Mouse (Mus musculus) right cerebral cortex, postnatal 14 days (tissue): ENCODE measurements around the gene Lrrc29.
A peak's percentile ranks its signal among the peaks of the same experiment; 100 is the strongest.

Experiments used
- DNase-seq: peaks from one replicate; pipeline ENCODE4 v3.0.0; 2022

Lrrc29 gene

DNA sequence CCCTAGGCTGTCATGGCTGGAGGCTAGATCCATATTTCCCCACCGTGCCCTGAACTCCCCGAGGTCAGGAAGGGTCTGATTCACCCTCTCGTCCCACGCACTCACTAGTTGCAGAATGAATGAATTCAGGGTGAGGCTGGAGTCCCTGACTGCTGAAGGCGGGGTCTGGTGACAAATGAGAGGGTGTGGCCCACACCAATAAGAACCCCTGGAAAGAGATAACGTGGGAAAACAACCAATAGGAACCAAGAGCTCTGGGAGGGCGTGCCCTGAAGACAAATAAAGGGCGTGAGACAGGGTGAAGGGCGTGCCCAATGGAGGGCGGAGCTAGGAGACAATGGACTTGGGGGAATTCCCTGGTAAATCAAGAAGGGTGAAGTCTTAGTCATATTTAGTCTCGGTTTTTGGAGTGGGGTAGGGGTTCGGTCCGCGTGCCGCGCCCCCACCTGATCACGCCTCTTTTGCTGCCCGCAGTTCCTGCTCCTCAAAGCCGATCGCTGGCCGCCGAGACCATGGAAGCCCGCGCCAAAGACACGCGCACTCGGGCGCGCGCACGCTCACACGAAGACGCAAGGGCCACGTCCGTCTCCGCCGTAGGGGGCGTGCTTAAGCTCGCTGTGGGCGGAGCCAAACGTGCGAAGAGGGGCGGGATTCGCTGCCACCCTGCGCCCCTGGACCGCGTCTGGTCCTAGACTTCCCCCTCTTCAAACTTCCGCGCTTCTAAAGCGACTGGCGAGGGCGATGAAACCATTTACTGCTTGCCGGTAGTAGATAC lies 36.9 kb downstream of the Lrrc29 start:
- peak; percentile 96 for DNase-seq

DNA sequence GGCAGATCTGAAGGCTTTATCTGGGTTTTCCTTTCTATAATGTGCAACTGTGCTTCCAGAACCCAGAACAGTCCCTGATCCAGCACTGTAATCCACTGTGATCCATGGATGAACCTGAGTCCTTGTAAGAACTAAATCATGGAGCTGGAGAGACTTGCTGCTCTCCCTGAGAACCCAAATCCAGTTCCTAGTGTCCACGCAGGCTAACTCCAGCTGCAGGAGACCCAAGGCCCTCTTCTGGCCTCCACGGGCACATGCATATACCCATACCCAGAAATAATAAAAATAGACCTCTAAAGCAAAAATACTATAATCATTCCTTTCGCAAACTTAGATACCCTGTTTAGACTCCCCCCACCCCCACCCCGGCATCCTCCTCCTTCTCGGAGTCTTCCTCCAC lies 37.8 kb downstream of the Lrrc29 start:
- peak; percentile 3 for DNase-seq

DNA sequence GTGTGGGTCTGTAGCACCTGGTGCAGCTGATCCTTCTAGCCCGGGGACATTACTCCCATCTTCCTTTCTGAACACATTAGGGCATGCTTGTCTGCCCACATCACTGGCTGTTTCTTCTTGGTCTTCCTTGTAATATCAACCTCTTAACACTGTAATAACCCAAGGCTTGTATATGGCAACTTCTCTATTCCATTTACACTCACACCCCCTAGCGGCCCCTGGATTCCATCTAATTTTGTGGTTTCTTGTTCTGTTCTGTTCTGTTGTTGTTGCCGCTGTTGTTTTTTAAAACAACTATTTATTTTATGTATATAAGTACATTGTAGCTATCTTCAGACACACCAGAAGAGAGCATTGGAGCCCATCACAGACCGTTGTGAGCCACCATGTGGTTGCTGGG lies 39.2 kb downstream of the Lrrc29 start:
- peak; percentile 3 for DNase-seq

DNA sequence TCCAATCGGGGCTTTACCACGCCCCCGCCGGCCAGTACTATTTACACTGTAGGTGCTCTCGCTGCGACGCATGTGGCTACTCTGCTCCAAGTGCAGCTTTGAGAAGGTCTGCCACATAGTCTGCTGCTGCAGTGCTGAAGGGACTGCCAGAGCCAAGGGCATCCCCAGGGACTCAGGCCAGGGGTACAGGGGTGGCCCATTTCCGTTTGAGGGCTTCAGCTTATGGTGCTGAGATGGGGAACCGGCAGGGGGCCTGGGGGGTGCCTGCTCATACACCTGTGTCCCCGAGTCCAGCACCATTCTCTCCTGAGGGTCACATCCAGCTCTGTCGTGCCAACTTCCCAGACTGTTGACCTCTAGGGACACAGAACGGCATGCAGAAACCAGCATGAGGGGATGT lies 40.6 kb downstream of the Lrrc29 start:
- DNase-seq = peak; percentile 4

DNA sequence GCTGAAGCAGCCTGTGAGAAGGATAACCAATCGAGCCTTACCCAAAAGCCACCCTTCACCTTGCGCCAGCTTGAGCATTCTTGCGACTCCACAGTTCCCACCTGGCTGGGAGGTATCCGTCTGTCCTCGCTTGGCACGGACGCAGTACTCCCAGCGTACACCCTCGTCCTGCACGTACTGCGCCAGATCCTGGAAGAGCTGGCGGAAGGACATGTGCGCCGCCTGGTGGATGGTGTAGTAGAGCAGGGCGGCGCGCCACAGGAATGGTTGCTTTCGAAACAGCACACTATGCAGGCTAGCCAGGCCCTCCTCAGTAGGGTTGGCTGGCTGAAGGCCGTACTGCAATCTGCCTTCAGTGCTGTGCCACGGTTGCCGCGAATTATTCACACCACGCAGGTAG lies 43.0 kb downstream of the Lrrc29 start:
- DNase-seq = peak; percentile 49

DNA sequence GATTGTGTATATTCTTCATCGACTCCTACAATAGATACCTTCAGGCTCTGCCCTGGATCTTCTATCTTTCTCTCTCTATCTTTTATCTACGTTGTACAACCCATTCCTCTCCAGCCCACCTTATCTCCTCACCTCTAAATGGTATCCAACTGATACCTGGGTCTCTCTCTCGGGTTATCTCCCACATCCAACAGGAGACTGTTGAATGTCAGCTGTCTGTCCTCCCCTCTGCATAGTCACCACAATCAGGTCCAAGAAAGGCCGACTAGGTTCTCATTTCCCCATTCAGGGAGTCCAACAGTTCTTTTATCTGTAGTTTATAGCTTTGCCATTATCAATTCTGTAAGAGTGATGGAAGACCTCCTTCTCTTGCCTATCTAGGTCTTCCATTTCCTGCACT lies 43.8 kb downstream of the Lrrc29 start:
- DNase-seq = no peak

DNA sequence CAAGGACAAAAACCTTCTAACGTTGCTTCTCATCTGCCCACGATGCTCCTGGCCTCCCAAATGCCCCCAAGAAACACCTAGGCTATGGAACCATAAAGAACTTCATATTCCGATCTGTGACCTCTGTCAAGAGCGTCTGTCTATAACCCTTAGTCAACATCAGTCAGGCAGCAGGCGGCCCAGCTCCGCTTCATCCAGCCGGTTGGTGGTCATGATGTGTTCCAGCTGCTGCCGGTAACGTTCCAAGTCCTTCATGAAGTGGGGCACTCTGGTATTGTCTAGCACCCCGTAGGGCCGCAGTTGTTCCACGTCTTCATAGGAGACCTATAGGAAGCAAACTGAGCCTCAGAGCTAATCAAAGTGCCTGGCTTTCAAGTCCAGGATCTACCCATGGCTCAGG lies 44.3 kb downstream of the Lrrc29 start:
- DNase-seq = peak; percentile 5

DNA sequence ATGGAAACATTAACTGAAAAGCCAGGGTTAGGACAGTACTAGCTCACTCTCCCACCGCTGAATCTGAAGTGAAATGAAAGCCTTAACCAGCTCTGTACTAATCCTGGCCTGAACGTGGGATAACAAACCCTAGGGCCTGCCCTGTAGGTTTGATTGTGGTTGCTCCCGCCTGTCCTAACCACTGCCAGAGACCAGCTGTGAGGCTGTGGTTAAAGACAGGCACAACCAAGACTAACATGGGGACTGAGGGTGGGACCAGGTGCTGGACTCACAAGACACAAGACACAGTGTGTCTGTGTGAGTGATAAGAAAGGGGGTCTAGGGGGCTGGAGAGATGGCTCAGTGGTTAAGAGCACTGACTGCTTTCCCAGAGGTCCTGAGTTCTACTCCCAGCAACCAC lies 45.5 kb downstream of the Lrrc29 start:
- peak; percentile 2 for DNase-seq

DNA sequence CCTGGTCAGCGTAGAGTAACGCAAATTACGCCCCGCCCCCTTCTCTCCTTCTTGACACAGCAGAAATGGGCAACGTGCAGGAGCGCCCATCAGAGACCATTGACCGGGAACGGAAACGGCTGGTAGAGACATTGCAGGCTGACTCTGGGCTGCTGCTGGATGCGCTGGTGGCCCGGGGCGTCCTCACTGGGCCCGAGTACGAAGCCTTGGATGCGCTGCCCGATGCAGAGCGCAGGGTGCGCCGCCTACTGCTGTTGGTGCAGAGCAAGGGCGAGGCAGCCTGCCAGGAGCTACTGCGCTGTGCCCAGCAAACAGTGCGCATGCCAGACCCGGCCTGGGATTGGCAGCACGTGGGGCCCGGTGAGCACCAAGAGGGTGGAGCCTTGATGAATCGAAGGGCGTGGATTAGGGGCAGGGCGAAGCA lies 47.2 kb downstream of the Lrrc29 start:
- peak; percentile 81 for DNase-seq

DNA sequence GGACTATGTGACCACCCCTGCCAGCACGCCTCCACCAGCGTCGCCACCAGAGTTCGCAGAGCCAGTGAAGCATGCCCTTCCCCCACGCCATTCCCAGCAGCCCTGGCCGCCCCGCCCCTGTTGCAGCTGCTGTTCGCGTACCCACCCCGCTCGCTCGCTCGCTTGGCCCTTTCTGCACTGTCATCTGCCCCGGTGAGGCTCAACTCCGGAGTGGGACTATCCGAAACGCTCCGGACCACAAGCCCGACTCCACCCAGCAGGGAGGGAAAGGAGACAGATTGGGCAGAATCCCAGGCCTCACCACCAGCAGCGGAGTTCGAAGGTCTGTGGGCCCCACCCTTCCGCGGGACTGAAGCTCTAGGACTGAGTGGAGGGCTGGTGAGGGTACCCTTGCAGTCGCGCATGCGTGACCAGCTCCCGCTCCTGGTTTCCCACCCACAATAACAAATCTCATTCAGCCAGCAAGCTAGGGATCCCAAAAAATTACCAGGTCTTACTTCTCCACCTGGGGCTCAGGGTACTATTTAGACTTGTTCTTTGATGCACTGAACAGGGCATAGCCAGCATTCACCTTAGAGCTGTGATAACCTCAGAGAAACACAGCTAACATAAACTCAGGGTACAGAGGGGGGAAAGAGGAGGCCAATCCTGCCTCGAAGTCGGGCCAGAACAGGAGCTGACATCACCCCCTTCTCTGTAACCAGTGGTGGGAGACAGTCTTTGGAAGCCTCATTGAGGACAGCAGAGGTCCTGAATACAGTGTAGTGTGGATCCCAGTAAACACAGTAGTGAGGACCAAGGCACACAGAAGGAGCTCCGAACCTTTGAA lies 49.6 kb downstream of the Lrrc29 start:
- DNase-seq = peak; percentile 67

DNA sequence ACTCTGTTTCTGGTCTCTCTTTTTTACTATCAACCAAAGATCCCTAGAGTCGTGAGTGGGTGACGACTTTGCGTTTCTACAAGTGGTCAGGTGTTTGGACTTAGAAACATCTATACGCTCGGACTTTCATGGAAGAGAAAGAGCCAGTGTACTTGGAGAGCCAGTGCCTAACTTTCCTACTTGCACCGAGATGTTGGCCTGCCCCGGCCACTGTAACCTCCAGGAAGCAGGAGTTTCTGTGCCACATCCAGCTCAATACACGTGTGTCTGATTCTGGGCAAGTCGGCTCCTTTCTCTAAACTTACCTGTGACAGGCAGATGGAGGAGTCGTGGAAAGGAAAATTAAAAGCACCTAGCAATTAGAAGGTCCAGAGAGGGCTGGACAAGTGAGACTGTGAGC lies 50.2 kb downstream of the Lrrc29 start, which contains the start of gene Nol3:
Nol3 (plus strand) TSS at position 301 of the 400 bp plus-strand sequence.
- DNase-seq = no peak

DNA sequence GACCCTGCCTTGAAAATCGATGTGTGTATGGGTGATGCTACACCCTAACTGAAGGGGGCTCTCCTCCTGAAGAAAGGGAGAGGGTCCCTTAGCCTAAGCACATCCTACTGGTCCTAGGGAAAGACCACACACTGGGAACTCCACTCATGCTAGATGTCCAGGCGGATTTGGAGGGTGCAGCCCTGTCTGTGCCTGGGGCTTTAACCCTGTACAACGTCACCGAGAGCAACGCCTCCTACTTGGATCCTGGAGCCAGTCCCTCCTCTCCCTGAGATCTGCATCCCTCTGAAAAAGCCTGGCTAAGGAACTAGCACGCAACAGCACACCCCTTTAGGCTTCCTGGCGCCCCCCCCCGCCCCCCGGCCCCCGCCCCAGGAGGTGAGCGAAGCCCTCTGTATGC lies 50.7 kb downstream of the Lrrc29 start:
- DNase-seq = peak; percentile 6

DNA sequence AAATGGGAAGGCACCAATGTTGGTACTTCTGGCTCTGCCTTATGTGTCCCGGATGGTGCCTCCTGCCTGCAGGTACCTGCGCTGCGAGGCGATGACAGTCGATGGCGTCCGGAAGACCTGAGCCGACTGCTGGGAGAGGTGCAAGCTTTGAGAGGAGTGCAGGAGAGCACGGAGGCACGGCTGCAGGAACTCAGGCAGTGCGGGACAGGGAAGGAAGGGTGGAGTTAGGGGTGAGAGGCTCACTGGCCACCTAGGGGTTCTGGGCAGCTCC lies 55.2 kb downstream of the Lrrc29 start:
- peak; percentile 2 for DNase-seq

DNA sequence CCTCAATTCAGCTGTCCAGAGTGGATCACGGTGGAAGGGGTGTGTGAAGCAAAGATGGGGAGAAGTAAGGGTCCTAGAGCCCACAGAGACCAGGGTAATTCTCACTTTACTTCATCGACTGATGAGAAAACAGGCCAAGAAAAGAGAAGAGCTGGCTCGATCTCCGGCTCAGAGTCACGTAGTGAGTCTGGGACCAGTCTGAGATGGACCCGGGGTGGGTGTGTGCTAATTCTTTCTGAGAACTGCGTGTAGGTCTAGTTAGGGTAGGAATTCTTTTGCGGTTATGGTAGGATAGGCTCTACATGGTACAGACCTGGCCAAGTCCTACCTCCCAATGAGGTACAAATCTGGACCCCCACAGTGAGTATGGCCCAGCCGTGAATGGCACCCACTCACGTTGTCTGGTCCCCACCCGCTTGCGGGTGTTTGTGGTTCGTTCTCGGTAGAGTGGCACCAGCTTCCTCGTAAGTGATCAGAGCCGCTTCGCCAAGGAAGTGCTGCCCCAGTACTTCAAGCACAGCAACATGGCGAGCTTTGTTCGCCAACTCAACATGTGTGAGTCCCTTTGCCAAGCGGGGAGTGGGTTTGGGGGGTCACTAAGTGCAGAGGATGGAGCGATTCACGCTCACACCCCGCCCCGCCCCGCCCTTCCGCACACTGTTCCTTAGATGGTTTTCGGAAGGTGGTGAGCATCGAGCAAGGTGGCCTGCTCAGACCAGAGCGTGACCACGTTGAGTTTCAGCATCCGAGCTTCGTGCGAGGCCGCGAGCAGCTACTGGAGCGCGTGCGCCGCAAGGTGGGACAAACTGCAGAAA lies 55.8 kb downstream of the Lrrc29 start:
- DNase-seq = peak; percentile 5

DNA sequence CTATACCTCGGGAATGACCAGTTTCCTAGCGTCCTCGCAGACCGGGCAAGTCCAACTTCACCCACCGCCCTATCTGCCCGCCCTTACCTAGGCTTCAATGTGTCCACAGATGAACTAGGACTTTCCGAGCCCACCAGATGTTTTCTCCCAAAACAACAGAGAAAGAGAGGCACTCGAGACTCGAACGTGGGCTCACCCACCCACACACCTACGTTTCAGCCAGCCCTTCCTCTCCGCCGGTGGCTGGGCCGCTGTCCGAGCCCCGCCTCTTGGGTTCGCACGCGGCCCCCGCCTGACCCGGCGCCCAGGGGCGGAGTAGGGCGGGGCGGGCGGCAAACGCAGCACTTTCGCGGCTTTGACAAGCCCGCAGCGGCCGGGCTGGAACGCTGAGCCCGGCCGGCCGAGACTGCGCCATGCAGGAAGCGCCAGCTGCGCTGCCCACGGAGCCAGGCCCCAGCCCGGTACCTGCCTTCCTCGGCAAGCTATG lies 56.6 kb downstream of the Lrrc29 start, which contains the start of gene Hsf4:
Hsf4 (plus strand) TSS at position 341 of the 487 bp plus-strand sequence.
- peak; percentile 19 for DNase-seq

DNA sequence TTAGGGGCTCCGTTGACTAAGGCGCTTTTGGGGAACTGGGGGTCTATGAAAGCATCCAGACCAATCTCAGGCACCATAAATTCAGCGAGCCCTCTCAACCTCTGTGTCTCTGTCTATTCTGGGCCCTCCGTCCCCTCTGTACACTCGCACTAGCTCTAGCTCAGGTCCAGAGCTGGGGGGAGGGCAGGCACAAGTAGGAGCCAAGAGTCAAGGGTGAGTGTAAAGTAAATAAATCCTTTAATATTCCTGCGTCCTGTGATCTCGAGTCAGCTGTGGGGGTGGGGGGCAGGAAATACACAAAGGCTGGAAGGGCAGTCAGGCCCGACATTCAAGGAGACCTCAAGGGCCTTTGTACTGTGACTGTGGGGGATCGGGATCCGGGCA lies 57.0 kb downstream of the Lrrc29 start:
- no peak for DNase-seq

DNA sequence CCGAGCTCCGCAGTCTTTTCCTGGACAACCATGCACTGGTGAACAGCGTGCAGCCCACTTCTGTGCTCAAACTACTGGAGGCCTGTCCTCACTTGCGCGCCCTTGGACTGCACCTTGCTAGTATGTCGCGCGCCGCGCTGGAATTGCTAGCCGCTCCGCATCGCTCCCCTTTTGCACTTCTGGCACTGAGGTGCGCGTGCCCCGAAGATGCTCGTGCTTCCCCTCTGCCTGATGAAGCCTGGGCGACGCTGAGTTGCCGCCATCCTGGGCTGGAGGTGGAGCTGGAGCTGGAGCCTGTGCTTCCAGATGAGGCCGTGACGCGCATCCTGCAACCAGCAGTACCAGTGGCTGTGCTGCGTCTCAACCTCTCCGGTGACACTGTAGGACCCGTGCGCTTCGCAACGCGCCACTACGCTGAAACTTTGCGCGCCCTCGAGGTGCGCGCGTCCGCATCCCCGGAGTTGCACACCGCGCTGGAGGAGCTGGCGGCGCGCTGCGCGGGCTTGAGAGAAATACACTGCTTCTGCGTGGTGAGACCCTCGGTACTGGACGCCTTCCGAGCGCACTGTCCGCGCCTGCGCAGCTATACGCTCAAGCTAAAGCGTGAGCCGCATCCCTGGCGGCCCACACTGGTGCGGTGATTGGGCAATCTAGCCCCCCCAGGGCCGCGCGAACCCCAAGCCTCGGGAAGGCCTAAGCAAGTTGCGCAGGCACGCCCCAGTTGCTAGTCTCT lies 57.6 kb downstream of the Lrrc29 start:
- peak; percentile 84 for DNase-seq

DNA sequence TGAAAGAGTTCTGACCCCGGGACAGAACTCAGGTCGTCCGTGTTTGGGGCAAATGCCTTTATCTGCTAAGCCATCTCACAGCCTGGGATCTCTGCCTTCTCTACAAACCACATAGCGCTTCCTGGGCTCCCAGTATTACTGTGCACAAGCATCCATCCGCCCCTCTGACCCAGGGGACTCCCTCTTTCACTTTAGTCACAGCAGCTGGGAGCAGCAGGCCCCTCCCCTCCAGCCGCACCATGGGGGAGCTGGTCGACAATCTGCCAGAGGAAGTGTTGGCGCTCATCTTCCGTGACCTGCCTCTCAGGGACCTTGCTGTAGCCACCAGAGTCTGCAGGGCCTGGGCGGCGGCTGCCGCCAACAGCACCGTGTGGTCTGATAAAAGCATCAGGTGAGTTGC lies 59.3 kb downstream of the Lrrc29 start:
- no peak for DNase-seq

DNA sequence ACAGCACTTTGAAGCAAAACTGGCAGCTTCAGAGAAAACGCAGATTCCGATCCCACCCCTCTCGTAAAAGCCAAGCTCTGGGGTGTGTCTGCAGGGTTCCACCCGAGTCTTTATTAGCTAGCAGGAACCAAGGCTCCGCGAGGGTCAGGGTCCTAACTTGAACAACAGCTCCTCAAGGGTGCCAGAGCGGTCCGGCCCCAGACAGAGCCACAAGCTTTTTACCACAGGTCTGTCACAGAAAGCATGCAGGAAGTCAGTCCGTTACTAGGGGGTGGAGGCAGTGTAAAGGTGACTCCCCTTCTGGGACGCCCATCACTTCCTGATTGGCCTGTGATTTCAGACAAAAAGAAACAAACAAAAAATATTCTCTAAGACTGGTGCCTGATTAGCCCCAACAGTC lies 61.0 kb downstream of the Lrrc29 start:
- DNase-seq = no peak

DNA sequence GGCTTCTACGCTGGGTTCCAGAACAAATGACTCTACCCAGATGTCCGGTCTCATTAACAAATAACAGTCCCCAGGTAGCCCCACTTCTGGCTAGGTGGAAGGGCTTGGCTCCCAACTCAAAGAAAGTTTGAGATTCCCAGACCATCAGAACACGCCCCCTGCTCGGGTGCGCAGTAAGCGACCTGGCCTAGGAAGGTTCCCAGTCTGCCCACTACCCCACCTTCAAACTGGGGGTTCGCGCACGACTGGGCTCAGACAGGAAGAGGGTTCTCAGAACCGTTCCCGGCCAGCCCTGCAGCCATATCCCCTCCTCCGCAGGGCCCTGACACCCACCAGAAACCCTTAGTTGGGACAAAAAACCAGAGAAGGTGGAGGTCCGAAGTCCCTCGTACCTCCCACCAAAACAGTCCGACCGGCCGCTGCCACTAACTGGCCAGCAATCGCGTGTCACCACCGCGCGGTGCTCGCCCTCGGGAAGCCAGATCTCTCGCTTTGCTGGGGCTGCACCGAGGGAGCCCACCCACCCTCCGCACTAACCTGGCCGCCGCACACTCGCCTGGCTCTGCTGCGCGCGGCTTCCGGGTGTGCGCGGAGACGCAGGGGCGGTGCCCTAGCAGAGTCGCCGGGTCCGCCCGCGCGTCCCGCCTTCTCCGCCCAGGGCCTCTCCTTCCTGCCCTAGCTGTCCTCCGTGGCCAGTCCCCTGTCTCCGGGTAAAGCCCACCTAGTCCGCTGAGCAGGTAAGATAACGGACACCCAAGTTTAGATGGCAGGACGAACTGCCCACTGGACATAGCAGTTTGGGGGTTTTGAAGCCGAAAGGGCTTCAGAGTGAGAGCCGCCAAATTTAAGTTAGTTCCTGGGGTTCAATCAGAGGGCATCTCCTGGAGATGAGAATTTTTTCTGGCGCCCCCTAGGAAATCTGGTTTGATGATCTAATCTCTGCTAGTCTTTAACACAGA lies 61.8 kb downstream of the Lrrc29 start, which contains the start of the genes Tradd and Fbxl8:
Tradd (minus strand) TSS at position 586 of the 959 bp plus-strand sequence.
Fbxl8 (plus strand) TSS at position 625 of the 959 bp plus-strand sequence.
- peak; percentile 35 for DNase-seq
